Mouse (Mus musculus): ENCODE results near the gene Usp3. TPM values are rescaled to one million over a fixed set of nuclear protein-coding genes. Genes with fewer than 3 reads are reported as not detected.

Gene Usp3
- total RNA-seq, 1 experiment from 2014 or later = 170 TPM

- no peak for ATAC-seq (replicated peaks; ENCODE audit: insufficient number of reproducible peaks, low FRiP score, low TSS enrichment, poor library complexity, severe bottlenecking)
These were observed 13.2 kb upstream of the Usp3 start for GRCm38 (mm10) chr9:66605876-66606750.

- no peak for ATAC-seq (replicated peaks; ENCODE audit: insufficient number of reproducible peaks, low FRiP score, low TSS enrichment, poor library complexity, severe bottlenecking)
These were observed 11.6 kb upstream of the Usp3 start for GRCm38 (mm10) chr9:66604349-66605206.

GRCm38 (mm10) chr9:66603907-66604306, 11.0 kb upstream of the Usp3 start:
- no peak for ATAC-seq (replicated peaks; ENCODE audit: insufficient number of reproducible peaks, low FRiP score, low TSS enrichment, poor library complexity, severe bottlenecking)

DNA sequence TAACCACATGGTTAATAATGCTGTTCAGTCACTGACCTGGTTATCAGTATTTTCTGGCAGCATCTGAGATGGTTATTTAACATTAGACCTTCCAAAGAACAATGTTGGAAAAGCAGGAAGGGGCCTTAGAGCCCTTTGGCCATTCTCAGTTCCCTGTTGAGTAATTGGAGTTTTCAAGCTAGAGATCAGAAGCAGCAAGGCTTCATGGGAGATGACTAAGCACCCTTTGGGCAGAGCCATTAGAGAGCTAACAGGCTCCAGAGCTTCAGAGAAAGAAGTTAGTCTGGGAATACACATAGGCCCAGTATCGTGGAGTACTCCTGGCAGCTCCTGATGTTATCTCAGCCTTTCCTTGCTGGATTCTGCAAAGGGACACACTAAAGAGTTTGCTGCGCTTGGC, 8.1 kb upstream of the Usp3 start:
- ATAC-seq (replicated peaks; ENCODE audit: insufficient number of reproducible peaks, low FRiP score, low TSS enrichment, poor library complexity, severe bottlenecking) = no peak

DNA sequence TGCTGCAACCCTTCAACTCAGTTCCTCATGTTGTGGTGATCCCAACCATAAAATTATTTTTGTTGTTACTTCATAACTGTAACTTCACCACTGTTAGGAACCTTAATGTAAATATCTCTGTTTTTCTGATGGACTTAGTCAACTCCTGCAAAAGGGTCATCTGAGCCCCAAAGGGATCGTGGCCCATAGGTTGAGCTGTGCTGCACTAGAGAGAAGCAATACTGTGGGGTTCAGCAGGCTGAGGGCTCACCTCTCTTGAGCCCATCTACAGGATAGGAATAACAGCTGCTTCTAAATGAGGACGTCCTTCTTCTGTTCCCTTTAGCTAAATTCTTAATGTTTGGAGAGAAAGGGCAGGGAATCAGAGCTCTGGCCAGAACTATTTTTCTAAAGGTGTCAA, 7.6 kb upstream of the Usp3 start:
- no peak for ATAC-seq (replicated peaks; ENCODE audit: insufficient number of reproducible peaks, low FRiP score, low TSS enrichment, poor library complexity, severe bottlenecking)

GRCm38 (mm10) chr9:66599577-66599976, 6.6 kb upstream of the Usp3 start:
- peak; percentile 98 for ATAC-seq (replicated peaks; ENCODE audit: insufficient number of reproducible peaks, low FRiP score, low TSS enrichment, poor library complexity, severe bottlenecking)

DNA sequence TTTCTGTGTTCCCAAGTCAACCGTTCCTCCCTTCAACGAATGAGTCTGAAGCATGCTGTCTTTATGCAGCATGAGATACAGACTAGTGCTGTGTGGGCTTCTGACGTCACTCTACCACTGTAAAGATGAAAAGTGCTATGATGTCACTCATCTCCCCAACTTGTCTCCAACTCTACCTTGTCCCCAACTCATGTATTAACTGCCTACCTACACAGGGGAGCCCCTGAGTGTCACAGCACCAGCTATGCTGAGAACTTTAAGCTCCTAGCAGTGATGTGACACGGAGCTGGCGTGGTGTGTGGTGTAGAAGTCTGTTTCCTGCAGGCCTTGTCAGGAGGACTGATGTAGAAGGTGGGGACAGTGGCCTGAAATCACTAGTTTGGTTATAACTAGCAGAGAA, 5.7 kb upstream of the Usp3 start:
- no peak for ATAC-seq (replicated peaks; ENCODE audit: insufficient number of reproducible peaks, low FRiP score, low TSS enrichment, poor library complexity, severe bottlenecking)

- no peak for ATAC-seq (replicated peaks; ENCODE audit: insufficient number of reproducible peaks, low FRiP score, low TSS enrichment, poor library complexity, severe bottlenecking)
These were observed 4.7 kb upstream of the Usp3 start for GRCm38 (mm10) chr9:66597480-66598215.

DNA sequence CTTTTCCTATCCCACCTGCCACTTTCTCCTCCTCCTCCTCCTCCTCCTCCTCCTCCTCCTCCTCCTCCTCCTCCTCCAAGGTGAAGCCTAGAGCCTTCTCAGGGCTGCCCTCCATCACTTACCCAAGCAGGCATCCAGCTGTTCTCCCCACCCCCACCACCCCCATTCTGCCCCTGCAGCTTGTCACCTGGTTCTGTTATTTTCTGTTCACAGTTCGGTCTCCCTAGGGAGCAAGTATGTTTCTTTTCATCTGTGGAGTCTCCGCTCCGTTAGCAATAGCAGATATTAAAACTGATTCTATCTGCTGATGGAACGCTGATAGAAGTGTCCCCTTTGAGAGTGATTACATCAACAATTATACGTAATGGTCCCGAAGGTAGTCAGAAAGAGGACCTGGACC, 4.1 kb upstream of the Usp3 start:
- no peak for ATAC-seq (replicated peaks; ENCODE audit: insufficient number of reproducible peaks, low FRiP score, low TSS enrichment, poor library complexity, severe bottlenecking)

GRCm38 (mm10) chr9:66595722-66596675, 3.1 kb upstream of the Usp3 start:
- no peak for ATAC-seq (replicated peaks; ENCODE audit: insufficient number of reproducible peaks, low FRiP score, low TSS enrichment, poor library complexity, severe bottlenecking)

- peak; percentile 46 for ATAC-seq (replicated peaks; ENCODE audit: insufficient number of reproducible peaks, low FRiP score, low TSS enrichment, poor library complexity, severe bottlenecking)
These were observed 1.1 kb upstream of the Usp3 start for GRCm38 (mm10) chr9:66594061-66594460.

- ATAC-seq (replicated peaks; ENCODE audit: insufficient number of reproducible peaks, low FRiP score, low TSS enrichment, poor library complexity, severe bottlenecking) = no peak
These were observed 649 bp upstream of the Usp3 start for GRCm38 (mm10) chr9:66593613-66593969.

DNA sequence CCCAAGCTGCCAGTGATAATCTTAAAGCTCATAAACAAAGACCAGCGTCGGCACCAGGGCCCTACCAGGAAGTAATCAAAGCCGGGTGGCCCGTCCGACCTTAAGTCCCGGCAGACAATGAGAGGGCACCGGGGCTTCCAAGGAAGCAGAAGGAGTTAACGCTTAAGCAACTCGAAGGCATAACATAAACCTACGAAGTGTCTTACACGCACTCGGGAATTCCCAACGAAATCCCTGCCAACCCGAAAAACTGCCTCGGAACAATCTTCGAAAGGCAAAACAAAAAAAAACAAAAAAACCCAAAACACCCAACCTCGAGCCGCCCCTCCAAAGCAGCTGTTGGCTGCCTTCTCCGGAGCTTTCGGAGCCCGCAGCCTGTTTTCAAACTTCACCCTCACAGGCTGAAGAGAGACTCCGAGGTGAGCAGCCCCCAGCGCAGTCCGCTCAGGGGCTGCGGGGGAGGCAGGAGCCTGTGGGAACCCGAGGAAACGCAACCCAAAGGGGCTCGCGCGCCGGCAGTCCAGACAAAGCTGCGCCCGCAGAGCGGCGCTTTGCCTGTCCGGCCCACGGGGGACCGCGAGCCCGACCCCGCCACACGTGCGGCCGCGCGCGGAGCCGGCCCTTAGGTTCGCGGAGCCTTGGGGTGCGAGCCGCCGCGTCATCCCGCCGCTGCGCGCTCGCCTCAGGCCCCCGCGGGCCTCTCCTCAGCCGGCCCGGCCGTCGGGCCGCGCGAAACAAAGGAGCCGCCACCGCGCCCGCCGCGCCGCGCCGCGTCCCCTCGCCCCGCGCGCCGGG, 894 bp downstream of the Usp3 start:
- no peak for ATAC-seq (replicated peaks; ENCODE audit: insufficient number of reproducible peaks, low FRiP score, low TSS enrichment, poor library complexity, severe bottlenecking)

DNA sequence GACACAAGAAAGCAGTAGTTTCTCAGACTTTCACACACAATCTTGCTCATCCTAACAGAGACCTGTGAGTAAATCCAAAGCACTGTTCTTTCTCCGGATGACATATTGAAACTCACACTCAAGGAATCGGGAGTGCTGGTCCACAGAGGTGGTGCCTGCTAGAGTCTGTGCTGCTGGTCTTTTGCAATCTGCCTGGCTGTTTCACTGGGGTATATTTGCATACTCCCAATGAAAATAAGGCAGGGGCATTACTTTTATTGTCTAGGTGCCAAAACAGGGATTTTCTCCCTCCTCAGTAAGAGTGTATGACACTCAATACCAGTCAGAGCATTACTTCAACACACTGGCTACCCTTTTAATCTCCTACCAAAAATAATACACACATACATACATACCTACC, 2.9 kb downstream of the Usp3 start:
- ATAC-seq (replicated peaks; ENCODE audit: insufficient number of reproducible peaks, low FRiP score, low TSS enrichment, poor library complexity, severe bottlenecking) = no peak

DNA sequence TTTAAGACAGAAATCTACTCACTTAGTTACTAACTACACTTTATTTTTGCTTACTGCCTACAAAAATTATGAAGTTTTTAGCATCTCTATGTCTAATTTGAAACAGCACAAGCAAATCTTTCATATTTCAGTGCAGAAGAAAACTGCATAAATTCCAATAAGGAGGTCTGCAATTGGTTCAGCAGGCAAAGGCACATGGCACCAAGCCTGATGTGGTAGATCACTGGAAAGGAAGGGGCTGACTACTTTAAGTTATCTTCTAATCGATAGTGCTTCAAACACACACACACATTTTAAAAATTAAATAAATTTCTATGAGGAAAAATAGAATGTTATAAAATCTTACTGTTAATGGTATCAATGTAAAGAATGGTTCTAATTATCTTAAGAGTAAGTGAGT, 5.9 kb downstream of the Usp3 start:
- ATAC-seq (replicated peaks; ENCODE audit: insufficient number of reproducible peaks, low FRiP score, low TSS enrichment, poor library complexity, severe bottlenecking) = no peak

- no peak for ATAC-seq (replicated peaks; ENCODE audit: insufficient number of reproducible peaks, low FRiP score, low TSS enrichment, poor library complexity, severe bottlenecking)
These were observed 6.4 kb downstream of the Usp3 start for GRCm38 (mm10) chr9:66586533-66586932.

- ATAC-seq (replicated peaks; ENCODE audit: insufficient number of reproducible peaks, low FRiP score, low TSS enrichment, poor library complexity, severe bottlenecking) = no peak
These were observed 7.8 kb downstream of the Usp3 start for GRCm38 (mm10) chr9:66585191-66585590.

Measured in monocyte, adult 5-6 weeks (primary cell).